Comparison of ENCODE assay signal across 8 mouse cellular contexts in the genomic region with DNA sequence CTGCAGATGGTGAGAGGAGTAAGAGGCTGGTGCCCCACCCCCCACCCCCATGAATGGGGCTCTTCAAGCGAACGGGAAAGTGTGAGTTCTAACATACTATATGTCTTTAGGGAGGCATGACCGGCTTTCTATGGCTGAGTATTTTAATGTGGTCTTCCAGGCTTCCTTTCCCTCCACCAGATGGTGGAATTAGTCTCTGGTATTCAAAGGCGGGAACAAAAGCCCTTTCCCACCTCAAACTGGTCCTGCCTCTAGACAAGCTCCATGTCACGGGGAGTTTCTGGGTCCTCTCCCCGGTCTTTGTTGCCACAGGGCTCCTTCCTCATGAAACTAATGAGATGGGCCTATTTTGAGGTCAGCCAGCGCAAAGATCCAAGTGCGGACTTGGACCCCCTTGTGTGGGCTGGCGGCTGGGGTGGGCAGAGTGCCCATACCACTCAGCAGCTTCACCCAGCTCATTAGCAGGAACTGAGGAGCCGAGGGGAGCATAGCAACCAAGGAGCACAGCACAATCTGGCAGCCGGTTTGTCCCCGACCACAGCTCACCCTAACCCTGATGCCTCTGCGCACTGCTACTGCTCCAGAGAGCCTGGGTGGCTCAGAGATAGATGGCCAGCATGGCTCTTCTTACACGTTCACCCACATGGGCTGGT. TPM values are rescaled to one million over a fixed set of nuclear protein-coding genes. Genes with fewer than 3 reads are reported as not detected.
DNase-seq lines count a peak whose midpoint lies in the region; ATAC-seq and TF ChIP-seq lines count a peak whose summit lies in the region.

No protein-coding gene starts in this region.

- peaks cover 24% of the 10 kb centered on the region for H3K4me1 ChIP-seq in lung, embryonic 14.5 days (ENCODE audit: insufficient read depth)
- H3K4me1 ChIP-seq in limb, embryonic 10.5 days = peaks cover 40% of the 10 kb centered on the region
- peaks cover 15% of the 10 kb centered on the region; the same call in 1 of the 2 replicates for H3K4me1 ChIP-seq in stomach, embryonic 15.5 days

- peak; percentile 39; the same call in 1 of the 2 replicates for ATAC-seq in lung, embryonic 14.5 days (ENCODE audit: insufficient read depth)
- ATAC-seq in stomach, embryonic 15.5 days (ENCODE audit: insufficient read depth, low FRiP score, low read depth) = 0 out of 2 replicates have a peak, but pooled peaks have one; percentile 16

- no peaks in the 10 kb centered on the region for H3K9me3 ChIP-seq in lung, embryonic 14.5 days (ENCODE audit: low read depth, low read length)
- no peaks in the 10 kb centered on the region for H3K9me3 ChIP-seq in limb, embryonic 10.5 days (replicated peaks)
- H3K9me3 ChIP-seq in stomach, embryonic 15.5 days = no peaks in the 10 kb centered on the region

- WGBS in lung, embryonic 14.5 days = 37% methylated on average over 14 of the region's 14 CpGs
- 52% methylated on average over 14 of the region's 14 CpGs for WGBS in limb, embryonic 10.5 days
- 42% methylated on average over 14 of the region's 14 CpGs for whole genome bisulfite sequencing in stomach, embryonic 15.5 days

- no peaks in the 10 kb centered on the region for H3K36me3 ChIP-seq in lung, embryonic 14.5 days (ENCODE audit: insufficient read depth)
- no peaks in the 10 kb centered on the region for H3K36me3 ChIP-seq in limb, embryonic 10.5 days
- H3K36me3 ChIP-seq in stomach, embryonic 15.5 days = no peaks in the 10 kb centered on the region

- H3K9ac ChIP-seq in lung, embryonic 14.5 days = peak overlapping the region; percentile 23; the same call in 1 of the 2 replicates
- H3K9ac ChIP-seq in stomach, embryonic 15.5 days = no peak overlapping the region

- H3K27ac ChIP-seq in lung, embryonic 14.5 days (ENCODE audit: low read depth) = peak overlapping the region; percentile 94
- H3K27ac ChIP-seq in limb, embryonic 10.5 days = peak overlapping the region; percentile 66; the same call in 1 of the 2 replicates
- H3K27ac ChIP-seq in stomach, embryonic 15.5 days = 0 out of 2 replicates have a peak overlapping the region, but pooled peaks have one; percentile 35

- H3K4me2 ChIP-seq in lung, embryonic 14.5 days = peak overlapping the region; percentile 8; the same call in 1 of the 2 replicates
- no peak overlapping the region for H3K4me2 ChIP-seq in stomach, embryonic 15.5 days

- H3K27me3 ChIP-seq in lung, embryonic 14.5 days (ENCODE audit: insufficient read depth, low read length) = no peaks in the 10 kb centered on the region
- peaks cover 4% of the 10 kb centered on the region; the same call in 1 of the 2 replicates for H3K27me3 ChIP-seq in limb, embryonic 10.5 days (ENCODE audit: low read depth, poor library complexity, severe bottlenecking)
- no peaks in the 10 kb centered on the region for H3K27me3 ChIP-seq in stomach, embryonic 15.5 days (replicated peaks)

- no peak overlapping the region for H3K4me3 ChIP-seq in lung, embryonic 14.5 days (ENCODE audit: low read depth, low read length)
- H3K4me3 ChIP-seq in limb, embryonic 10.5 days = no peak overlapping the region
- H3K4me3 ChIP-seq in stomach, embryonic 15.5 days (replicated peaks) = no peak overlapping the region

- TF ChIP-seq CTCF in lung, embryonic 14.5 days (IDR thresholded peaks at IDR 0.05; ENCODE audit: low read depth) = no peak

- no peak for DNase-seq in lung, embryonic 14.5 days
- DNase-seq in lung, postnatal 25 days (ENCODE audit: low spot score) = no peak
- peak; percentile 53 to 71 for DNase-seq in kidney, adult 8-10 months
- DNase-seq in limb, embryonic 10.5 days (ENCODE audit: low spot score) = no peak
- DNase-seq in testis, postnatal 14 days (ENCODE audit: low spot score) = no peak
- no peak for DNase-seq in T-cell, adult 2 months (ENCODE audit: low spot score)
- DNase-seq in adrenal gland, adult 2 months = no peak

RNA-seq across cellular contexts. Expression of gene Celsr1, which starts 39.5 kb away (rescaled TPM):
- 9.0 and 9.9 TPM in 2 replicates for polyA plus RNA-seq in lung, embryonic 14.5 days (2014; fragmentation: Nextera tagmentation; extraction: Ambion mirVana)
- 0.67 and 0.86 TPM in 2 replicates for polyA plus RNA-seq in limb, embryonic 10.5 days (2016; fragmentation: Nextera tagmentation; extraction: Ambion mirVana)
- polyA plus RNA-seq in stomach, embryonic 15.5 days (2015; fragmentation: Nextera tagmentation; extraction: Ambion mirVana) = 3.1 and 3.2 TPM in 2 replicates
- 1 to 10 TPM; 4.7 to 7.7 TPM for total RNA-seq in adrenal gland, adult 2 months (2021)
- polyA plus RNA-seq in adrenal gland, adult 2 months (2012; rRNA removed) = 1.2 and 1.8 TPM in 2 replicates

Comparison
In these comparisons a context has a peak if more than half of its experiments do, and no peak if none do; other contexts are left out.
1. DNase-seq: peak in kidney, adult 8-10 months (2 of 2); none in lung, embryonic 14.5 days (single experiment), lung, postnatal 25 days (single experiment), limb, embryonic 10.5 days (single experiment), testis, postnatal 14 days (single experiment), T-cell, adult 2 months (single experiment) and adrenal gland, adult 2 months (single experiment).
2. H3K27ac ChIP-seq: peak in every context shown above with its lines; median percentile 94 in lung, embryonic 14.5 days; 66 in limb, embryonic 10.5 days; 35 in stomach, embryonic 15.5 days.